16 mouse cellular contexts compared by ENCODE assay signal in genomic region chr10:121385695-121386094, GRCm38 (mm10). TPM values are rescaled to one million over a fixed set of nuclear protein-coding genes. Genes with fewer than 3 reads are reported as not detected.
DNase-seq lines count a peak whose midpoint lies in the region; ATAC-seq and TF ChIP-seq lines count a peak whose summit lies in the region.
"Had no signal": no experiment of that assay in that cellular context is flagged by ENCODE, and none has a peak within 500 bp of the region (broad histone marks: within the 10 kb centered on the region; RNA-seq: fewer than 3 reads in every experiment).

No protein-coding gene starts in this region.

- peaks cover 97% of the 10 kb centered on the region for H3K36me3 ChIP-seq in hindbrain, embryonic 10.5 days
- peaks cover 75% of the 10 kb centered on the region for H3K36me3 ChIP-seq in hindbrain, postnatal 0 days (ENCODE audit: insufficient read depth, low read length)
- H3K36me3 ChIP-seq in neural tube, embryonic 11.5 days (ENCODE audit: control insufficient read depth, insufficient read depth, low read length), result peaks cover 3% of the 10 kb centered on the region
- H3K36me3 ChIP-seq in neural tube, embryonic 15.5 days, result peaks cover 91% of the 10 kb centered on the region
- peaks cover 89% of the 10 kb centered on the region for H3K36me3 ChIP-seq in hindbrain, embryonic 14.5 days (replicated peaks; ENCODE audit: control insufficient read depth, insufficient read depth)

- H3K9ac ChIP-seq in hindbrain, postnatal 0 days (replicated peaks; ENCODE audit: low read length), result no peak overlapping the region
- H3K9ac ChIP-seq in neural tube, embryonic 11.5 days (ENCODE audit: low read length), result no peak overlapping the region; the same call in 1 of the 2 replicates
- H3K9ac ChIP-seq in neural tube, embryonic 15.5 days (replicated peaks), result no peak overlapping the region
- no peak overlapping the region for H3K9ac ChIP-seq in hindbrain, embryonic 14.5 days
- H3K9ac ChIP-seq: limb, embryonic 15.5 days; midbrain, embryonic 12.5 days had no signal

- 97% methylated on average over 6 of the region's 6 CpGs for WGBS in hindbrain, embryonic 10.5 days
- 95% methylated on average over 6 of the region's 6 CpGs for WGBS in hindbrain, postnatal 0 days
- 95% methylated on average over 6 of the region's 6 CpGs for WGBS in neural tube, embryonic 11.5 days
- WGBS in neural tube, embryonic 15.5 days, result 95% methylated on average over 6 of the region's 6 CpGs
- 92% methylated on average over 6 of the region's 6 CpGs for WGBS in hindbrain, embryonic 14.5 days

- H3K27ac ChIP-seq in hindbrain, embryonic 10.5 days, result peak overlapping the region; percentile 66; the same call in 1 of the 2 replicates
- no peak overlapping the region for H3K27ac ChIP-seq in hindbrain, postnatal 0 days
- H3K27ac ChIP-seq in neural tube, embryonic 11.5 days (ENCODE audit: low read depth, low read length), result 0 out of 2 replicates have a peak overlapping the region, but pooled peaks have one; percentile 14
- H3K27ac ChIP-seq in neural tube, embryonic 15.5 days (replicated peaks), result no peak overlapping the region
- H3K27ac ChIP-seq in hindbrain, embryonic 14.5 days, result 0 out of 2 replicates have a peak overlapping the region, but pooled peaks have one; percentile 26
- H3K27ac ChIP-seq: limb, embryonic 15.5 days; macrophage; midbrain, embryonic 12.5 days had no signal

- DNase-seq in hindbrain, embryonic 10.5 days (ENCODE audit: low spot score), result no peak
- DNase-seq in hindbrain, postnatal 0 days (ENCODE audit: low spot score), result no peak
- no peak for DNase-seq in neural tube, embryonic 11.5 days (ENCODE audit: low spot score)
- no peak for DNase-seq in hindbrain, embryonic 14.5 days (ENCODE audit: low spot score)
- peak; percentile 28 for DNase-seq in yolk sac, embryonic 10.5 days (ENCODE audit: low spot score)
- DNase-seq in left cerebral cortex, postnatal 14 days (ENCODE audit: low spot score in 2 of 2), result no peak
- DNase-seq: adrenal gland, postnatal 36 days; cerebellum, adult 11-12 months; kidney, adult 18-20 months; kidney, postnatal 14 days had no signal

- no peak for ATAC-seq in hindbrain, postnatal 0 days
- ATAC-seq in neural tube, embryonic 11.5 days (ENCODE audit: insufficient read depth, low FRiP score, low TSS enrichment), result no peak
- no peak for ATAC-seq in neural tube, embryonic 15.5 days (ENCODE audit: low FRiP score)
- no peak for ATAC-seq in hindbrain, embryonic 14.5 days (ENCODE audit: low FRiP score)
- ATAC-seq: forebrain, embryonic 16.5 days had no signal

- H3K4me1 ChIP-seq in hindbrain, embryonic 10.5 days (replicated peaks), result peaks cover 12% of the 10 kb centered on the region; the same call in 1 of the 2 replicates
- no peaks in the 10 kb centered on the region for H3K4me1 ChIP-seq in hindbrain, postnatal 0 days (ENCODE audit: insufficient read depth, low read length)
- no peaks in the 10 kb centered on the region for H3K4me1 ChIP-seq in neural tube, embryonic 11.5 days (ENCODE audit: control insufficient read depth, insufficient read depth, low read length)
- no peaks in the 10 kb centered on the region for H3K4me1 ChIP-seq in neural tube, embryonic 15.5 days
- H3K4me1 ChIP-seq in hindbrain, embryonic 14.5 days (replicated peaks; ENCODE audit: control insufficient read depth, insufficient read depth, low read length), result no peaks in the 10 kb centered on the region
- H3K4me1 ChIP-seq: limb, embryonic 15.5 days; midbrain, embryonic 12.5 days had no signal

- H3K4me3 ChIP-seq in hindbrain, embryonic 10.5 days, result no peak overlapping the region
- H3K4me3 ChIP-seq in hindbrain, postnatal 0 days (ENCODE audit: low read length), result no peak overlapping the region
- H3K4me3 ChIP-seq in neural tube, embryonic 11.5 days (ENCODE audit: low read depth, low read length), result no peak overlapping the region
- no peak overlapping the region for H3K4me3 ChIP-seq in neural tube, embryonic 15.5 days (replicated peaks)
- no peak overlapping the region for H3K4me3 ChIP-seq in hindbrain, embryonic 14.5 days (replicated peaks; ENCODE audit: low read length)
- H3K4me3 ChIP-seq: limb, embryonic 15.5 days; midbrain, embryonic 12.5 days had no signal

- intact Hi-C loops in left cerebral cortex, postnatal 14 days (cut with DNase I), result no loop called here

- no peaks in the 10 kb centered on the region for H3K9me3 ChIP-seq in hindbrain, embryonic 10.5 days
- H3K9me3 ChIP-seq in hindbrain, postnatal 0 days (ENCODE audit: low read length), result no peaks in the 10 kb centered on the region
- no peaks in the 10 kb centered on the region for H3K9me3 ChIP-seq in neural tube, embryonic 11.5 days (ENCODE audit: control insufficient read depth, low read length)
- no peaks in the 10 kb centered on the region for H3K9me3 ChIP-seq in neural tube, embryonic 15.5 days (replicated peaks)
- H3K9me3 ChIP-seq in hindbrain, embryonic 14.5 days (ENCODE audit: control insufficient read depth, low read length), result no peaks in the 10 kb centered on the region
- H3K9me3 ChIP-seq: limb, embryonic 15.5 days; midbrain, embryonic 12.5 days had no signal

- TF ChIP-seq CTCF in hindbrain, postnatal 0 days (IDR thresholded peaks at IDR 0.05; ENCODE audit: low read depth), result no peak

- no peaks in the 10 kb centered on the region for H3K27me3 ChIP-seq in hindbrain, embryonic 10.5 days (ENCODE audit: insufficient read depth, poor library complexity, severe bottlenecking)
- no peaks in the 10 kb centered on the region for H3K27me3 ChIP-seq in hindbrain, postnatal 0 days (ENCODE audit: insufficient read depth, low read length)
- no peaks in the 10 kb centered on the region for H3K27me3 ChIP-seq in neural tube, embryonic 11.5 days (ENCODE audit: control insufficient read depth, insufficient read depth, low read length)
- no peaks in the 10 kb centered on the region for H3K27me3 ChIP-seq in neural tube, embryonic 15.5 days (replicated peaks)
- H3K27me3 ChIP-seq in hindbrain, embryonic 14.5 days (ENCODE audit: control insufficient read depth, insufficient read depth, low read length), result no peaks in the 10 kb centered on the region
- H3K27me3 ChIP-seq: limb, embryonic 15.5 days; midbrain, embryonic 12.5 days had no signal

- H3K4me2 ChIP-seq in hindbrain, postnatal 0 days (ENCODE audit: low read depth, low read length), result no peak overlapping the region
- no peak overlapping the region for H3K4me2 ChIP-seq in neural tube, embryonic 11.5 days (ENCODE audit: low read depth)
- H3K4me2 ChIP-seq in neural tube, embryonic 15.5 days, result no peak overlapping the region
- H3K4me2 ChIP-seq in hindbrain, embryonic 14.5 days (replicated peaks), result no peak overlapping the region
- H3K4me2 ChIP-seq: limb, embryonic 15.5 days; midbrain, embryonic 12.5 days had no signal

RNA-seq across cellular contexts. Expression of gene Gns, which starts 20.8 kb away (rescaled TPM):
- 39.5 and 39.9 TPM in 2 replicates for polyA plus RNA-seq in hindbrain, embryonic 10.5 days (2016; fragmentation: Nextera tagmentation; extraction: Ambion mirVana)
- total RNA-seq in hindbrain, postnatal 0 days (2014; rRNA removed), result 87.5 and 93.8 TPM in 2 replicates
- polyA plus RNA-seq in hindbrain, postnatal 0 days (2015; fragmentation: Nextera tagmentation; extraction: Ambion mirVana), result 38.2 and 39.5 TPM in 2 replicates
- 52.5 and 53.5 TPM in 2 replicates for polyA plus RNA-seq in neural tube, embryonic 11.5 days (2014; fragmentation: Nextera tagmentation; extraction: Ambion mirVana)
- polyA plus RNA-seq in neural tube, embryonic 15.5 days (2015; fragmentation: Nextera tagmentation; extraction: Ambion mirVana), result 39.8 and 41.5 TPM in 2 replicates
- 53.1 and 54.3 TPM in 2 replicates for polyA plus RNA-seq in hindbrain, embryonic 14.5 days (2014; fragmentation: Nextera tagmentation; extraction: Ambion mirVana)
- total RNA-seq in left cerebral cortex, postnatal 14 days (2021), result 10 to 100 TPM; 76.4 to 81.0 TPM

RNA-seq across cellular contexts. Expression of gene Tbc1d30, which starts 34.6 kb away (rescaled TPM):
- 3.1 and 4.1 TPM in 2 replicates for polyA plus RNA-seq in hindbrain, embryonic 10.5 days (2016; fragmentation: Nextera tagmentation; extraction: Ambion mirVana)
- total RNA-seq in hindbrain, postnatal 0 days (2014; rRNA removed), result 47.5 and 55.6 TPM in 2 replicates
- 9.6 and 10.4 TPM in 2 replicates for polyA plus RNA-seq in hindbrain, postnatal 0 days (2015; fragmentation: Nextera tagmentation; extraction: Ambion mirVana)
- polyA plus RNA-seq in neural tube, embryonic 11.5 days (2014; fragmentation: Nextera tagmentation; extraction: Ambion mirVana), result 4.1 and 5.3 TPM in 2 replicates
- 16.2 and 18.2 TPM in 2 replicates for polyA plus RNA-seq in neural tube, embryonic 15.5 days (2015; fragmentation: Nextera tagmentation; extraction: Ambion mirVana)
- polyA plus RNA-seq in hindbrain, embryonic 14.5 days (2014; fragmentation: Nextera tagmentation; extraction: Ambion mirVana), result 24.8 and 26.6 TPM in 2 replicates
- 10 to 100 TPM; 72.0 to 79.1 TPM for total RNA-seq in left cerebral cortex, postnatal 14 days (2021)
- polyA plus RNA-seq: C2C12 had no signal

Comparison
In these comparisons a context has a peak if more than half of its experiments do, and no peak if none do; other contexts are left out.
1. H3K27ac ChIP-seq: peak in hindbrain, embryonic 10.5 days (single experiment), neural tube, embryonic 11.5 days (single experiment) and hindbrain, embryonic 14.5 days (single experiment); none in hindbrain, postnatal 0 days (single experiment) and neural tube, embryonic 15.5 days (single experiment).